Mouse (Mus musculus) stomach, embryonic 16.5 days (tissue): Measurements from ENCODE around the gene Sgip1. TPM values are rescaled to one million over a fixed set of nuclear protein-coding genes. Genes with fewer than 3 reads are reported as not detected.

ENCODE experiments used
- ATAC-seq: fragments of 200-750 bp; cut with Nextera tagmentation; 2 replicates; pipeline ENCODE4 v1.8.0; 2017; ENCODE audit warnings: moderate number of reproducible peaks, moderate TSS enrichment; ENCODE audit not compliant: insufficient read depth, low FRiP score
- H3K27ac ChIP-seq: fragments of 300-500 bp; sonication (generic); 2 replicates; pipeline ENCODE4 v1.5.1; 2014; ENCODE audit warnings: low read length
- H3K27me3 ChIP-seq: fragments of 300-500 bp; sonication (generic); 2 replicates; pipeline ENCODE4 v1.6.1; 2014; ENCODE audit warnings: low read length, control low read depth, mixed read lengths; ENCODE audit not compliant: control insufficient read depth, insufficient read depth
- H3K36me3 ChIP-seq: fragments of 300-500 bp; sonication (generic); 2 replicates; pipeline ENCODE4 v1.6.1; 2014; ENCODE audit warnings: low read length; ENCODE audit not compliant: control insufficient read depth, insufficient read depth
- H3K4me1 ChIP-seq: fragments of 300-500 bp; sonication (generic); 2 replicates; pipeline ENCODE4 v1.6.1; 2014; ENCODE audit warnings: low read length, control low read depth, mixed read lengths; ENCODE audit not compliant: control insufficient read depth, insufficient read depth
- H3K4me2 ChIP-seq: fragments of 300-500 bp; sonication (generic); 2 replicates; pipeline ENCODE4 v1.6.1; 2014; ENCODE audit warnings: low read depth, low read length, mixed read lengths
- H3K4me3 ChIP-seq: fragments of 300-500 bp; sonication (generic); replicated peaks from 2 replicates; pipeline ENCODE4 v1.5.1; 2014; ENCODE audit warnings: mild to moderate bottlenecking, low read length
- H3K9ac ChIP-seq: fragments of 300-500 bp; sonication (generic); 2 replicates; pipeline ENCODE4 v1.6.1; 2014; ENCODE audit warnings: low read length
- H3K9me3 ChIP-seq: fragments of 300-500 bp; sonication (generic); replicated peaks from 2 replicates; pipeline ENCODE4 v1.6.1; 2016; ENCODE audit warnings: low read length, control low read depth; ENCODE audit not compliant: control insufficient read depth
- WGBS: fragments of 180-500 bp; shearing (Covaris S2); extraction: QIAGEN DNeasy Blood & Tissue Kit; methylation state at CpG from one replicate; pipeline ENCODE4 v1.1.7; 2014; 5-methylcytosine and 5-hydroxymethylcytosine counted together
- polyA plus RNA-seq: library from polyadenylated mRNA; unstranded; fragments of >200 nt; fragmentation: Nextera tagmentation; extraction: Ambion mirVana; gene quantifications from 2 replicates; pipeline ENCODE4 v1.2.1, GENCODE M21; 2015

Gene Sgip1
- polyA plus RNA-seq, 1 experiment from 2014 or later: 7.9 TPM

- Histone ChIP-seq H3K4me2 (no peak overlapping the region), H3K27ac (no peak overlapping the region), H3K9ac (no peak overlapping the region), H3K36me3 (no peaks in the 10 kb centered on the region), H3K4me3 (no peak overlapping the region), H3K9me3 (no peaks in the 10 kb centered on the region), H3K4me1 (no peaks in the 10 kb centered on the region), H3K27me3 (no peaks in the 10 kb centered on the region)
- 69% methylated on average over 14 of the region's 14 CpGs for WGBS
- no peak for ATAC-seq
Measured at GRCm38 (mm10) chr4:102887770-102888689, 146.9 kb downstream of the Sgip1 start.

GRCm38 (mm10) chr4:102895866-102896265, 154.8 kb downstream of the Sgip1 start:
- no peak for ATAC-seq
- no peak overlapping the region for H3K4me2 ChIP-seq
- no peak overlapping the region for H3K4me3 ChIP-seq
- H3K27me3 ChIP-seq: no peaks in the 10 kb centered on the region
- no peak overlapping the region for H3K27ac ChIP-seq
- WGBS: 100% methylated on average over 2 of the region's 2 CpGs
- H3K4me1 ChIP-seq: no peaks in the 10 kb centered on the region
- no peak overlapping the region for H3K9ac ChIP-seq
- H3K9me3 ChIP-seq: no peaks in the 10 kb centered on the region
- no peaks in the 10 kb centered on the region for H3K36me3 ChIP-seq

- no peaks in the 10 kb centered on the region for H3K4me1 ChIP-seq
- H3K36me3 ChIP-seq: no peaks in the 10 kb centered on the region
- no peak for ATAC-seq
- 66% methylated on average over 4 of the region's 4 CpGs for WGBS
- no peak overlapping the region for H3K4me3 ChIP-seq
- no peak overlapping the region for H3K4me2 ChIP-seq
- no peak overlapping the region for H3K27ac ChIP-seq
- H3K9me3 ChIP-seq: no peaks in the 10 kb centered on the region
- no peak overlapping the region for H3K9ac ChIP-seq
- no peaks in the 10 kb centered on the region for H3K27me3 ChIP-seq
Measured at GRCm38 (mm10) chr4:102898987-102899386, 157.9 kb downstream of the Sgip1 start.

- H3K27ac ChIP-seq: no peak overlapping the region
- H3K36me3 ChIP-seq: no peaks in the 10 kb centered on the region
- no peaks in the 10 kb centered on the region for H3K4me1 ChIP-seq
- no peak overlapping the region for H3K9ac ChIP-seq
- H3K9me3 ChIP-seq: no peaks in the 10 kb centered on the region
- WGBS: 92% methylated on average over 5 of the region's 5 CpGs
- no peak for ATAC-seq
- no peaks in the 10 kb centered on the region for H3K27me3 ChIP-seq
- no peak overlapping the region for H3K4me3 ChIP-seq
- no peak overlapping the region for H3K4me2 ChIP-seq
Measured at GRCm38 (mm10) chr4:102899683-102900082, 158.6 kb downstream of the Sgip1 start.

GRCm38 (mm10) chr4:102900166-102900565, 159.1 kb downstream of the Sgip1 start:
- Histone ChIP-seq H3K27me3 (no peaks in the 10 kb centered on the region), H3K4me3 (no peak overlapping the region), H3K27ac (no peak overlapping the region), H3K4me1 (no peaks in the 10 kb centered on the region), H3K9me3 (no peaks in the 10 kb centered on the region), H3K4me2 (no peak overlapping the region), H3K9ac (no peak overlapping the region), H3K36me3 (no peaks in the 10 kb centered on the region)
- 85% methylated on average over 6 of the region's 6 CpGs for WGBS
- ATAC-seq: no peak

- Histone ChIP-seq H3K4me2 (no peak overlapping the region), H3K9ac (no peak overlapping the region), H3K9me3 (no peaks in the 10 kb centered on the region), H3K27ac (no peak overlapping the region), H3K27me3 (no peaks in the 10 kb centered on the region), H3K36me3 (no peaks in the 10 kb centered on the region), H3K4me1 (peaks cover 4% of the 10 kb centered on the region; the same call in 1 of the 2 replicates), H3K4me3 (no peak overlapping the region)
- 46% methylated on average over 7 of the region's 7 CpGs for WGBS
- no peak for ATAC-seq
Measured at GRCm38 (mm10) chr4:102907843-102908427, 166.8 kb downstream of the Sgip1 start.

GRCm38 (mm10) chr4:102910191-102910590, 169.1 kb downstream of the Sgip1 start:
- WGBS: 84% methylated on average over 4 of the region's 4 CpGs
- H3K4me1 ChIP-seq: peaks cover 4% of the 10 kb centered on the region; the same call in 1 of the 2 replicates
- H3K4me3 ChIP-seq: no peak overlapping the region
- H3K27me3 ChIP-seq: no peaks in the 10 kb centered on the region
- H3K36me3 ChIP-seq: no peaks in the 10 kb centered on the region
- no peak overlapping the region for H3K27ac ChIP-seq
- H3K4me2 ChIP-seq: no peak overlapping the region
- no peaks in the 10 kb centered on the region for H3K9me3 ChIP-seq
- no peak overlapping the region for H3K9ac ChIP-seq
- no peak for ATAC-seq

- no peak for ATAC-seq
- Histone ChIP-seq H3K27me3 (no peaks in the 10 kb centered on the region), H3K36me3 (no peaks in the 10 kb centered on the region), H3K9ac (no peak overlapping the region), H3K4me2 (no peak overlapping the region), H3K27ac (no peak overlapping the region), H3K4me1 (peaks cover 2% of the 10 kb centered on the region; the same call in 1 of the 2 replicates), H3K4me3 (no peak overlapping the region), H3K9me3 (no peaks in the 10 kb centered on the region)
- 85% methylated on average over 3 of the region's 3 CpGs for WGBS
Measured at GRCm38 (mm10) chr4:102913176-102913575, 172.1 kb downstream of the Sgip1 start.

GRCm38 (mm10) chr4:102913700-102914327, 172.7 kb downstream of the Sgip1 start:
- no peak overlapping the region for H3K4me2 ChIP-seq
- no peaks in the 10 kb centered on the region for H3K36me3 ChIP-seq
- no peaks in the 10 kb centered on the region for H3K27me3 ChIP-seq
- no peaks in the 10 kb centered on the region for H3K4me1 ChIP-seq
- H3K4me3 ChIP-seq: no peak overlapping the region
- no peak for ATAC-seq
- no peak overlapping the region for H3K9ac ChIP-seq
- no peak overlapping the region for H3K27ac ChIP-seq
- H3K9me3 ChIP-seq: no peaks in the 10 kb centered on the region
- 72% methylated on average over 5 of the region's 5 CpGs for WGBS
